Mouse (Mus musculus) heart, postnatal 0 days (tissue): ENCODE data around the gene Asphd2. TPM values are rescaled to one million over a fixed set of nuclear protein-coding genes. Genes with fewer than 3 reads are reported as not detected.

ENCODE experiments used
- ATAC-seq: fragments of 200-750 bp; cut with Nextera tagmentation; 2 replicates; pipeline ENCODE4 v1.8.0; 2017; ENCODE audit warnings: low read depth, moderate number of reproducible peaks, moderate library complexity; ENCODE audit not compliant: insufficient read depth
- DNase-seq: peaks from one replicate; pipeline ENCODE4 v3.0.0-alpha.2; 2016; ENCODE audit warnings: low spot score
- H3K27ac ChIP-seq: fragments of 300-500 bp; sonication (generic); 2 replicates; pipeline ENCODE4 v1.5.1; 2014; ENCODE audit warnings: low read depth, mild to moderate bottlenecking
- H3K27me3 ChIP-seq: fragments of 300-500 bp; sonication (generic); 2 replicates; pipeline ENCODE4 v1.6.1; 2014; ENCODE audit warnings: low read length, mixed read lengths; ENCODE audit not compliant: control insufficient read depth, insufficient read depth
- H3K36me3 ChIP-seq: fragments of 300-500 bp; sonication (generic); replicated peaks from 2 replicates; pipeline ENCODE4 v1.6.1; 2014; ENCODE audit warnings: low read length, mixed read lengths; ENCODE audit not compliant: control insufficient read depth, insufficient read depth
- H3K4me1 ChIP-seq: fragments of 300-500 bp; sonication (generic); 2 replicates; pipeline ENCODE4 v1.6.1; 2014; ENCODE audit warnings: antibody characterized with exemption; ENCODE audit not compliant: control insufficient read depth, insufficient read depth
- H3K4me2 ChIP-seq: fragments of 300-500 bp; sonication (generic); 2 replicates; pipeline ENCODE4 v1.6.1; 2014; ENCODE audit warnings: low read depth, mild to moderate bottlenecking, low read length, moderate library complexity
- H3K4me3 ChIP-seq: fragments of 300-500 bp; sonication (generic); 2 replicates; pipeline ENCODE4 v1.5.1; 2014; ENCODE audit warnings: low read depth, low read length
- H3K9ac ChIP-seq: fragments of 300-500 bp; sonication (generic); replicated peaks from 2 replicates; pipeline ENCODE4 v1.6.1; 2014; ENCODE audit warnings: low read depth, low read length, mixed read lengths
- H3K9me3 ChIP-seq: fragments of 300-500 bp; sonication (generic); replicated peaks from 2 replicates; pipeline ENCODE4 v1.6.1; 2016; ENCODE audit warnings: low read length; ENCODE audit not compliant: control insufficient read depth
- CTCF ChIP-seq: IDR thresholded peaks from 2 replicates; pipeline ENCODE4 v1.5.1; 2016; ENCODE audit warnings: antibody characterized with exemption, control low read depth, low read depth
- EP300 ChIP-seq: IDR thresholded peaks from 2 replicates; pipeline ENCODE4 v1.6.1; 2016; ENCODE audit warnings: antibody characterized with exemption, low read depth
- WGBS: fragments of 180-500 bp; shearing (Covaris S2); extraction: QIAGEN DNeasy Blood & Tissue Kit; methylation state at CpG from one replicate; pipeline ENCODE4 v1.1.7; 2014; 5-methylcytosine and 5-hydroxymethylcytosine counted together
- polyA plus RNA-seq: library from polyadenylated mRNA; unstranded; fragments of >200 nt; fragmentation: Nextera tagmentation; extraction: Ambion mirVana; gene quantifications from 2 replicates; pipeline ENCODE4 v1.2.1, GENCODE M21; 2015
- total RNA-seq: library from RNA; depleted of rRNA; stranded (reverse); fragments of >200 nt; gene quantifications from 2 replicates; pipeline ENCODE4 v1.2.3, GENCODE M21; 2014; ENCODE audit warnings: low replicate concordance

The Asphd2 gene
- total and polyA plus RNA-seq, 2 experiments from 2014 or later, result 0.08 to 0.40 TPM

DNA sequence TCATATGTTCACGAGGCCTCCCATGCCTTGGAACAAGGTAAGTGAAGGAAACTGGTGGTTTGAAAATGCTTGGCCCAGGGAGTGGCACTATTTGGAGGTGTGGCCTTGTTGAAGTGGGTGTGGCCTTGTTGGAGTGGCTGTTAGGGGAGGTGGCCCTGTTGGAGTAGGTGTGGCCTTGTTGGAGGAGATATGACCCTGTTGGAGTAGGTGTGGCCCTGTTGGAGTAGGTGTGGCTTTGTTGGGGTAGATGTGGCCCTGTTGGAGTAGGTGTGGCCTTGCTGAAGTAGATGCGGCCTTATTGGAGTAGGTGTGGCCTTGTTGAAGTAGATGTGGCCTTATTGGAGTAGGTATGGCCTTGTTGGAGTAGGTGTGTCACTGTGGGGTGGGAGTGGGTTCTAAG lies 8.7 kb downstream of the Asphd2 start:
- ATAC-seq, result no peak

DNA sequence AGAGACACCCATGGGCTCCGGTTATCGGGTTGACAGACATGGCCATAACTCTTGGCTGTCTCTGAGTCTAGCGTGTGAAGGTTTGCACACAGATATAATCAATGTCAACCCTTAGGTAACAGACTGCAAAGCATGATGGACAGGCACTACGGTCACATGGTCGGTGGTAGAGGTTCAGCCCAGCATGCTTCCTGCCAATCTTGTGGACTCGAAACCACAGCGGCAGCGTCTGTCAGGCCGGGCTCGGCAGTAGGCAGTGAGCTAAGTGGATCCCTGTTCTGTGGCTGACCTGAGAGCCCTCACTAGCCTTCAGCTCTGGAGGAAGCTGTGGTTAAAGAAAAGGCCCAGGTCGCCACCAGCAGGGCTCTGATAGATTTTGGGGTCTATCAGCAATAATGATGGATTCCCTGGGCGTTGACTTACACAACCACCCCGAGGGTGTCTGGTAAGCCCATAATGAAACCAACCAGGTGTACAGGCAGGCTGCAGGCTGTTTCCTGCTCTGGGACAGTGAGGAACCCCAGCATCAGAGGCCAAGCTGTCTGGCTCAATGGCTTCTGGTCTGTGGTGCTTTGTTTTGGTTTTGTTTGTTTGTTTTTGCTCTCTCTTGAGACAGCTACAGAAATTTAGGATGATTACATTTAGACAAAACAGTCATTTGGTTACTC lies 9.7 kb downstream of the Asphd2 start:
- no peaks in the 10 kb centered on the region for H3K36me3 ChIP-seq
- no peak for ATAC-seq
- no peak overlapping the region for H3K27ac ChIP-seq
- peaks cover 17% of the 10 kb centered on the region for H3K27me3 ChIP-seq
- no peak overlapping the region for H3K4me2 ChIP-seq
- WGBS, result 80% methylated on average over 13 of the region's 13 CpGs
- no peaks in the 10 kb centered on the region for H3K9me3 ChIP-seq
- H3K4me3 ChIP-seq, result no peak overlapping the region
- H3K9ac ChIP-seq, result no peak overlapping the region
- DNase-seq, result no peak
- no peaks in the 10 kb centered on the region for H3K4me1 ChIP-seq
- no peak for TF ChIP-seq EP300
- TF ChIP-seq CTCF, result no peak

More for the DNA sequence above, 8.7 kb downstream of the Asphd2 start:
- Histone ChIP-seq H3K9ac (no peak overlapping the region), H3K4me1 (no peaks in the 10 kb centered on the region), H3K4me2 (no peak overlapping the region), H3K36me3 (no peaks in the 10 kb centered on the region), H3K27ac (no peak overlapping the region), H3K27me3 (peaks cover 27% of the 10 kb centered on the region), H3K4me3 (no peak overlapping the region), H3K9me3 (no peaks in the 10 kb centered on the region)
- TF ChIP-seq CTCF (no peak), EP300 (no peak)
- WGBS, result 67% methylated on average over 2 of the region's 2 CpGs
- DNase-seq, result no peak

DNA sequence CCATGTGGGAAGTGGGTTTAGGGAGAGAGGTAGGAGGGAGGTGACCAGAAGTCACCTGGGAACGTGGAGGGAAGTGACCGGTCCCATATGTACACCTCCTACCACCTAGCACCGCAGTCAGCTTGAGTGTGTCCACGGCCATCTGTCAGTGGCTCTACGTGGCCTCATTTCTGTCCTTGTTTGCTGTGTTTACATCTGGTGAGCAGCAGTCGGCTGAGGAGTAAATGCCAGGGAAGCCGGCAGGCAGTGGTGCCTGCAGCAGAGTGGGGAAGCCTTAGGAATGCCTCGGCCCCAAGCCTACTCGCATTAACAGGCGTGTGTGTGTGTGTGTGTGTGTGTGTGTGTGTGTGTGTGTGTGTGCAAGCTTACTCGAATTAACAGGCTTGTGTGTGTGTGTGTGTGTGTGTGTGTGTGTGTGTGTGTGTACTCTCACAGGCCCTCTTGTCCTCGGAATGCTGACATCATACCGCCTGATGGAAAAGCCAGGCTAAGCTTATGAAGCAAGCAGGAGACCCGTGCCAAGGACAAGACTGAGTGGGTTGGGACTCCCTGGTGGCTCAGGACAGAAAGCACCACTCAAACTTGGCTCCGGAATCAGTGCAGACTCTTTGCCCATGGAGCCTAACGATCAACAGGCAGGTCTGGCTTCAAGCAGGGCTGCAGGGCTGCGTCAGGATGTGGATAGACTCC lies 11.9 kb downstream of the Asphd2 start:
- no peak overlapping the region for H3K4me3 ChIP-seq
- peaks cover 17% of the 10 kb centered on the region for H3K36me3 ChIP-seq
- 0 out of 2 replicates have a peak, but pooled peaks cover 2% of the 10 kb centered on the region for H3K27me3 ChIP-seq
- ATAC-seq, result peak; percentile 52; the same call in 1 of the 2 replicates
- 59% methylated on average over 16 of the region's 17 CpGs for WGBS
- no peaks in the 10 kb centered on the region for H3K4me1 ChIP-seq
- no peak overlapping the region for H3K4me2 ChIP-seq
- no peak for DNase-seq
- H3K9me3 ChIP-seq, result no peaks in the 10 kb centered on the region
- TF ChIP-seq EP300, result no peak
- TF ChIP-seq CTCF, result no peak
- no peak overlapping the region for H3K9ac ChIP-seq
- peak overlapping the region; percentile 9; the same call in 1 of the 2 replicates for H3K27ac ChIP-seq

DNA sequence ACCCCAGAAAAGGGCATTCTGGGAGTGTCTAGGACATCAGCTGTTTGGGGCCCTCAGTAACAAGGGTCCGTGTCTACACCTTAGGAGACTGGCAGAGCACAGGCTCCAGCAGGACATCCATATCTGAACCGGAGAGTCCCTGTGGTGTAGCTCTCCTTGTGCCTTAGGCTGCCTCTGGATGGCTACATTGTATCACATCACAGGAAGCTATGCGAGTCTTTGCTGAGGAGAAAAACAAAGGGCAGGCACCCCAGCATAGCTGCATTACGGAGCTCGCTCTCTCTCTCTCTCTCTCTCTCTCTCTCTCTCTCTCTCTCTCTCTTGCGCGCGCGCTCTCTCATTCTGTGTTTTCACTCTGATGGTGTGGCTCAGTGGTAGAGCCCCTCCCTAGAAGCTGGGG lies 12.6 kb downstream of the Asphd2 start:
- H3K36me3 ChIP-seq, result peaks cover 17% of the 10 kb centered on the region
- ATAC-seq (no peak), DNase-seq (no peak)
- no peaks in the 10 kb centered on the region for H3K9me3 ChIP-seq
- no peak overlapping the region for H3K9ac ChIP-seq
- H3K4me1 ChIP-seq, result no peaks in the 10 kb centered on the region
- WGBS, result 78% methylated on average over 9 of the region's 9 CpGs
- H3K4me2 ChIP-seq, result no peak overlapping the region
- no peak overlapping the region for H3K4me3 ChIP-seq
- no peak overlapping the region for H3K27ac ChIP-seq
- H3K27me3 ChIP-seq, result no peaks in the 10 kb centered on the region
- TF ChIP-seq CTCF, result no peak
- TF ChIP-seq EP300, result no peak

DNA sequence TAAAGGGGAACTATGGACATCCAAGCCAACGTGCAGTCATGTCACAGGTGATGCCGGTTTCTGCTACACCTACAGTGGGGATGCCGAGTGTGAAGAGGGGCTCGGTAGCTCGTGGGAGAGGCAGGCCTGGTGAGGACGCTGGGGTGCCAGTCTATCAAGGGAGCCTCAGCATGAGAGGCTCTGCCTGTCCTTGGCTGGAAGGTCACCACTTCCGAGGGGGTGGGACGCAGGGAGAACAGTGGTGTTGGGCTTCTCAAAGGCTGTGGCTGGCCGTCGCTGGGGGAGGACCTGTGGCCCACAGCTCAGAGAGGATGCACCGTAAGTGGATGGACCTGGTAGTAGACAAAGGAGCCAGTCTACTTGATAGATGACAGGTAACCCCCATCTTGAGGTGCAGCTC lies 13.5 kb downstream of the Asphd2 start:
- DNase-seq (no peak), ATAC-seq (no peak)
- Histone ChIP-seq H3K36me3 (peaks cover 17% of the 10 kb centered on the region), H3K4me3 (no peak overlapping the region), H3K27ac (no peak overlapping the region), H3K4me2 (no peak overlapping the region), H3K4me1 (no peaks in the 10 kb centered on the region), H3K9me3 (no peaks in the 10 kb centered on the region), H3K27me3 (no peaks in the 10 kb centered on the region), H3K9ac (no peak overlapping the region)
- 59% methylated on average over 11 of the region's 11 CpGs for WGBS
- no peak for TF ChIP-seq CTCF
- no peak for TF ChIP-seq EP300
